Mouse (Mus musculus) E14TG2a.4 (cell line): Measurements from ENCODE around the gene Gm20518.

Experiments
- CTCF ChIP-seq: conservative IDR thresholded peaks from 2 replicates; pipeline ENCODE4 v1.5.1; 2014; ENCODE audit warnings: low read length
- NANOG ChIP-seq: IDR thresholded peaks from 2 replicates; pipeline ENCODE4 v1.6.1; 2014; ENCODE audit warnings: borderline replicate concordance, low read length, mixed read lengths

DNA sequence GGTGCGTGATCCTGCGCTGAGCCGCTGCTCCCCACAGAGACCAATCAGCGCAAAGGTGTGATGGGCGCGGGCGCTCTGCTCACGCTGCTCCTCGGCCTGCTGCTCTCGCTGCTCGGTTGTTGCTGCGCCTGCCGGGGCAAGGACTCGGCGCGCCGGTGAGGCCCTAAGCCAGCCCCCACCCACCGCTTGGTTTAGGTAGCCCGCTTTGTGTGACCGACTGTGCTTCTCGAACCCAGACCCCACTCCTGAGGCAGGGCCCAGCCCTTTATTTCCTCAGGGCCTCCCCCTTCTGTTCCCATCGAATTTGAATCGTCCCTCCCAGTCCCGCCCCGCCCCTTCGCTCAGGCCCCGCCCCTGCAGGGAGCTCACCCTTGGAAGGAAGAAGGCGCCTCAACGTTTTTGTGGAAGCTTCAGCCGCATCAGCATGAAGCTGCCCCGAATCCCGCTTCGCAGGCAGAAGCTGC is 87.0 kb downstream of the Gm20518 start:
- TF ChIP-seq CTCF (no peak), NANOG (no peak)
